Mouse (Mus musculus): ENCODE data around the gene Atf6.

Gene Atf6

DNA sequence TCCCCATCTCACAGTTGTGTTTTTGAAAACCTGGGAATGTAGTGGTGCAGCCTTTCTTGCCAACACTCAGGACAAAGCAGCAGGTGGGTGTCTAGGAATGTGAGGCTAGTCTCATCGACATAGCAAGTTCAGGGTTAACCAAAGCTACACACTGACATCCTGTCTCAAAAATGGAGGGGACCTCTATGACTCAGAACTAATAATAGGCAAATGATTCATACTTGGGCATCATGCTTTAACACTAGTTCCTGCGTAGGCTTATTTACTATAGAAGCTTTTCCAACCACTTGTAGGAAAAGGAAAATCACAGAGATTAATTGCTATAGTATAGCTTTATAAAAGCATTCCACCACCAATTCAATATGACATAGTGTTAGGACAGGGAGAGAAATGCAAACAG lies 100.6 kb downstream of the Atf6 start:
- no peak for DNase-seq

DNA sequence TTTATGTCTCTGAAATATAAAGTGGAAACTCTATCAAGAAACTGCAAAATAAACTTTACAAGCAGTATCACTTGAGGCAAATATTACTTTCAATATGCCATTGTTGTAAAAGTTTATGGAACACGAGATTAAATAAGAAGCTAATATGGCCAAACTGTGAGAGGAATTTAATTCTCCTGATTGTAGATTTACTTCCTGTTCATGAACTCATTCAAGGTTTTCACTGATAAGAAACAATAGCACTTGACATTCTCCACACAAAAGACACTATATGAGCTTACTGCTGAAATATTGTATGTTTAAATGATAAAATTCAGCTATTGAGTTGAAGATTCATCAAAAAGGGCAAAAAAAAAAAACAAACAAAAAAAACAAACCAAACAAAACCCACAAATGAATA lies 102.8 kb downstream of the Atf6 start:
- no peak for DNase-seq

DNA sequence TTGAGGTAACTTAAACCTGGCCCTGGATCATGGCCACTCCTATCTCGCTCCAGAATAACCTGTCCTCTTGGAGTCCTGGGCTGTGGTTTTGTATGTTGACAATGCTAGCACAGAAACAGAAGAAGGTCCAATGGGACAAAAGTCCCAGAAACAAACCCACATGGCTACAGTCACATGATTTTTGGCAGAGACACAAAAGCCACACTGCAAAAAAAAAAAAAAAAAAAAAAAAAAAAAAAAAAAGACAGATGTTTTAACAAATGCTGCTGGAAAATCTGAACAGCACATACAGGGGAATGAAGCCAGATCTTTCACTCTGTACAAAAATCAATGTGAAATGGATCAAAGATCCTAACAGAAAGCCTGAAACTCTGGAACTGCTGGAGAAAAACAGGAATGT lies 105.9 kb downstream of the Atf6 start:
- DNase-seq: no peak

DNA sequence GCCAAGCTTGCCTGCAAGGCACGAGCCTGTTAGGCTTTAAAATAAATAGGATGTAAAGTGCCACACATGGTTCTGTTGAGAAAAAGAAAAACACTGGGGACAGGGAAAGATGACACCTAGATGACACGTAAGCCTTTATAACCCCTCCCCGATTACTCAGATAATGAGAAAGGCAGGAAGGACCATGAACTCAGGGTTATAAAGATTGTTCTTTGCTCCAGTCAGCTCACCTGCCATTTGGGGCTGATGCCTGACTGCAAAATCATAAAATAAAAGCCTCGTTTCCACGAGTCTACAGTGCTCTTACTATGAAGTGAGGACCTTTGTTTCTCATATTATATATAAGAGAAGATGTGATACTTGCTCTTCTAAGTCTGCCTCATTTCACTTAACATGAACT lies 114.0 kb downstream of the Atf6 start:
- DNase-seq: no peak

DNA sequence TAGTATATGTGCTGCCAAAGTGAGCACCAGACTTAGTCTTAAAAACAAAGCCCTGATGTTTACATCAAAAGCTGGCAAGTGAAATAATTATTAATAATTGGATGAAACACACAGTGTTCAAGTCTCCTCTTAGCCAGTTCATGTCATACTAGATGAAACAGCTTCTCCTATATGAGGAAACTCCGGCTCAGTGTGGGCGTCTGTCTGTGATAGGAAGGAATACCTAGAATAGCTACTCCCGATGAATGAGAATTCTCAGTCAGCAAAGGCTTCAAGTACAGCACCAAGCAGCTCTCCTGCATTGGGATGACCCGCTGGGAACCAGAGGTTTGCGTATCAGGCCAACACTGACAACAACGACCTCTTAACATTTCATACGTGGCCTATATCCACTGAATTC lies 115.8 kb downstream of the Atf6 start:
- no peak for DNase-seq

DNA sequence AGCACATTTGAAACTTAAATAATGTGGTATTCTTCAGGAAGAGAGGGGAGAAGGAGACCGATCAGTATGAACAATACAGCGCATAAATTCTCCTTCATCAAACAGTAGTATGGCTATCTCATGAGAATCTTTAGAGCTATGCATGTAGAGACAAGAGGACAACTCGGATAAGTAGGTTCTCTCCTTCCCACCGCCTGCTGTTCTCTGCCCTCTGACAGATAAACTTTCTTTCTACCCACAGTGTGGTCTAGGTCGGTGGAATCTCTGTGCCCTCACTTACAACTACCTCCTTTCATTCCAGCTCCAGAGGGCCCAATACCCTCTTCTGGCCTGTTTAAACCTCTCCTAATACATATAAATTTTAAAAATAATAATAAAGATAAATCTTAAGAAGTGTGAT lies 121.0 kb downstream of the Atf6 start:
- no peak for DNase-seq

DNA sequence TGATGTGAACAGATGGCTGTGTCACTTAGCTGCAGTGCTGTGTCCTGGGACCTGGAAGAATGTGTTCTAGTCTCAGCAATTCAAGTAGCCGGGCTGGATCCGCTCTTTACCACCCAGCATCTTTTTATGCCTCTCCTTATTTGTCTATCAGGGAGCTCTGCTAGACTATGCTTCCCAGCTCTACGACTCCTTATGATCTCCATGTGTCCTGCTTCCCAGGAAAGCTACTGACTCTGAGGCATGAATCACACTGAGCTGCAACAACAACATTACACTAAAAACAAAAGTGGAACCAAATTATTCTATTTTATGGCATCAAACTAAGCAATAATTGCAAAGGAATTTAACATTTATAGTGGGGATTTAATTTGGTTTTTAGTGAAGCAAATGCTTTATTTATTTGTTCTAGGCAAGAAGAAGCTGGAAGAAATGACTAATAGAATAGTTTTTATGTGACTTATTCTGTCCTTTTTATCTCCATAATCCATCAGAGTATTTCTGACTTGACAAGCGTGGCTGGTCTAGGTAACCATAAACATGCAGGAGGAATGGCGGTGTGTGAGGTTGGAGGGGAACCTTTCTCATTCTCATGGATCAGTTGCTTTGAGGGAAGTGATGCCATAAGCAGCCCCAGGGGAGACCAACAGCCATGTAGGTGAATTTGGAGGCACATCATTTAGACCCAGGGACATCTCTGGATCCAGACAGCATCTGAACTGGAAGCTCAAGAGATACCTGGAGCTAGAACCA lies 125.9 kb downstream of the Atf6 start:
- no peak for DNase-seq

DNA sequence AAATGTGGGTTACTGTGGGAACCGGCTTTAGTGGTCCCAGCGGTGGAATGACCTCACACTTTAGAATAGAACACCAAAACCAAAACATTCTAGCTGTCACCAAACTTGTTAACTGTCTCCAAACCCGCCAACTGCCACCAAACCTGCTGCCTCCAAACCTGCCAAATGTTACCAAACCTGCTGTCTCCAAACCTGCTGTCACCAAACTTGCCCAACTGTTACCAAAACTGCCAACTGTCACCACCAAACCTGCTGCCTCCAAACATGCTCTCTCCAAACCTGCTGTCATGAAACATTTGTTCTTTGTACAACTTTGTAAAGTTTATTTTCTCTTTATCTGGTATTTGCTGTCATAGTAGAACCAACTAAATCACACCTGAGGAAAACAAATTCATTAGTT lies 132.7 kb downstream of the Atf6 start:
- DNase-seq: no peak

DNA sequence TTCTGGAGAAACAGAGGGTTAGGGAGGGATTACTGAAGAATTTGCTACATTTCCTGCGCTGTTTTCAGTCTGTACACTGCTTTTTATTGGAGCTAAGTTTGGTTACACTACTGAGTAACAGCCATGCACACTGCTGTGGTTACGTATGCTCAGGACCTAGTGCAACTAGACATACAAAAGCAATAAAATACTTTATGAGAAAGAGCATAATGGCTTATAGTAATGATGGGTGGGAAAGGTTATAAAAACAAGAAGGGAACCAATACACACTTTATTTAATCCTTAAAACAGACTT lies 135.0 kb downstream of the Atf6 start:
- no peak for DNase-seq

DNA sequence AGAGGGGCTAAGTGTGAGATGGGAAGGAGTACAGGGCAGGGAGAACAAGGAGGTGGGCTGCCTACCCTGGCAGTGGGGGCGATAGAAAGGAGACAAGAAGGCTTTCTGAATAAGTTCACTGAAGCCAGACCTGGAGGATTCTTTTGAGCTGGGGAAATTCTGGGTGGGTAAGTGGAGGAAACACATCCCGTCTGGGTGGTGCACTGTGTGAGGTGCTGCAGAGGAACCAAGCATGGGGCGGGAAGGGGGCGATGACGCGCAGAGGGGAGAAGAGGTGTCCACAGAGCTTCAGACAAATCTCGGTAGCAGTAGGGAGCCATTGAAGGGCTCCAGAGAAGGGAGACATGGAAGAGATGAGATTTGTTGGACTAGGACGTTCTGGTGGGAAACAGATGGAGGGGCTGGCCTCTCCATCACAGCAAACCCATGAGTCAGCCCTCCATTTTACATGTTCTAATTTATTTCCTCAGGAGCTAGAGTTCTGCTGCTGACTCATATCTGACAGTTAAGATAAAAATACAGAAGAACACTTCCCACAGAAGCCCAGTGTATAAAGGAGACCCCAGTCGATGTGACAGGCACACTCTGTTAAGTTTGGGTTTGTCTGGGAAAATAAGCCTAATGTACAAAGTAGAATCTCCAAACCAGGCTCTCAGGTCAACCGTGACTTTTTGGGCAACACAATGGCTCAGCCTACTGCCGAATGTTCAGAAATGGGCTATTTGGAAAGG lies 135.5 kb downstream of the Atf6 start:
- DNase-seq: no peak

DNA sequence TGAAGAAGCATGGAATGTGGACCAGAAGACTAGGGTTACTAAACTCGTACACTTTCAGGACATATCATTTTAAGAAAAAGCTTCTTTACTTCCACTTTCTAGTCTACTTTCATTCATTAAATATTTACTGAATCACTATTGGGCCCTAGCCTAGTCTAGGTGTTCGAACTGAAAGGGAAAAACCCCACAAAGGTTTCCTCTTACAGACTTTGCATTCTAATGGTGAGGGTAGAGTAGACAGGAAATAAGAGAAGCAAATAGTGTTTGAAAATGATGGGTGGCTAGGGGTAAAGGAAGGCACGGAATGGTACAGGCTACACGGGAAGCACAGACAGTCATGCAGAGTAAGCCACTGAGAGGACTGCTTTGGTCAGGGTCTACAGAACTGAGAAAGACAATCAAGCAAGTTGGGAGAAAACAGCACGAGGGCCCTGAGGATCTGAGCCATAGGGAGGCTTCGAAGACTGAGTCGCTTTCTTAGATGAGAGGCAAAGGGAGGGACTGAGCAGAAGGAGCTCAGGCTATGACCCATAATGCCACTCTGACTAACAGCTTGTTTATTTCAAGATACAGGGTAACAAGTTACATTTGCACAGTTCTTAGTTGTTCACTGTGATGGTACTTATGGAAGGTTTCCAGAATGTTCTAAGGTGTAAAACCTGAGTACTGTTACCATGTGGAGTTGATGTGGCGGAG lies 138.2 kb downstream of the Atf6 start:
- DNase-seq: no peak

DNA sequence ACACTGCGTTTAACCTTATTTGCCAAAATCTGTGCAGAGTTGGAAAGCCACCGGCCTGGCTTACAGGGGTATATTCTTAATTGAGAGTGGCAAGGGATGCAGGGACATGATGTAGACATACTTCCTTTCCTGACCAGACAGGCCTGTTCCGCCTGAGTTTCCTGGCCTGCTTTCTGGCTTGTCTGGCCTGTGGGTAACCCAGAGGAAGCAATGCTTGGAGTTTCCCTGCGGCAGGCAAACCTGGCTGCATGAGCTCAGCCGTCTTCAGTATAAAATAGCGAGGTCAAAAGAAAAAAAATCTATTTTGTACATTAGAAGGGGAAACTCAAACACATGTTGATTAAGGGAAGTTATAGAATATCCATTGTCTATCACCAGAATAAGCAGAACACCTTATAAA lies 139.0 kb downstream of the Atf6 start:
- DNase-seq: peak; percentile 19

DNA sequence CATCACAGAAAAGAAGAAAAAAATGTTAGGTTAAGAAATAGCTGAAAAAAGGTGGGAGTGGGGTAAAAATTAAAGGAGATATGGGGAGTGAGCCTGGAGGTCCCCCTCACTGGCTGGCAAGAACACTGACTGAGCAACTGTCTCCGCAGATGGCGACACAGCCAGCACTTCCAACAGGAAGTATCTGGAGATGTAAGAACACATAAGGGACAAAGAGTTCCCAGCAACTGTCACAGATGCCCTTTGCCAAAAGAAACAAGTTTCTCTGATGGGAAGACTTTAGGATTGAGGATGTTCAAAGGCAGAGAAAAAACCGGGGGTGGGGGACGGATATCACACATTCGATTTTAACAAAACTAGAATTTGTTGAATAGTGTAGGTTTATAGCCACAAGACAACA lies 146.0 kb downstream of the Atf6 start:
- DNase-seq: peak; percentile 40

DNA sequence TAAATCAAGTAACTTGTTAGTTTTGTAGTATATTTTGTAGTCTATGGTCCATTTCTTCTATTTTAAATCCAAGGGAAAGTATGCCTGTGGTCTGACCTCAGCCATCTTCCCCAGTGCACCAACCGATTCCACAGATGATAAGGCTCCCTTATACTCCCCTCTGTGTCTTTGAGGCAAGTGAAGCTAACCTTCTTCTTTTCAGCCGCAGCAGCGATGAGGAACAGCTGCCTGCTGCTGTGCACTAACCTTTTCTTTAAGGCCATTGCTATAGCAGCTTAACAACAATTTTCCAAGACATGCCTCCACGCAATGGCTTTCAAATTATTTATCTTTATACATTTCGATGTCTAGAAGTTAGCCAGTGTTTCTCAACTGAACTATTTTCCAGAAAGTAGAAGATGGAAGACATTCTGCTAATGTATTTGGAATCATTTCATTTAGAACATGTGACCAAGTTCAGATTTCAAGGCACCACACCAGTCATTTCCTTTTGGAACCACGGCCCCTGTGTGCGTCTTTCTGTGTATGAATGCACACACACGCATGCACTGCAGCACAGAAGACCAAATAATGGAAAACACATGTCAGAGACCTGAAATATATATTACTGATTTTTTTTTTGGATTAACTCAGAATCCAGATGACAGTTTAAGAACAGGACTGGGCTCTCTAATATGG lies 149.3 kb downstream of the Atf6 start:
- no peak for DNase-seq

DNA sequence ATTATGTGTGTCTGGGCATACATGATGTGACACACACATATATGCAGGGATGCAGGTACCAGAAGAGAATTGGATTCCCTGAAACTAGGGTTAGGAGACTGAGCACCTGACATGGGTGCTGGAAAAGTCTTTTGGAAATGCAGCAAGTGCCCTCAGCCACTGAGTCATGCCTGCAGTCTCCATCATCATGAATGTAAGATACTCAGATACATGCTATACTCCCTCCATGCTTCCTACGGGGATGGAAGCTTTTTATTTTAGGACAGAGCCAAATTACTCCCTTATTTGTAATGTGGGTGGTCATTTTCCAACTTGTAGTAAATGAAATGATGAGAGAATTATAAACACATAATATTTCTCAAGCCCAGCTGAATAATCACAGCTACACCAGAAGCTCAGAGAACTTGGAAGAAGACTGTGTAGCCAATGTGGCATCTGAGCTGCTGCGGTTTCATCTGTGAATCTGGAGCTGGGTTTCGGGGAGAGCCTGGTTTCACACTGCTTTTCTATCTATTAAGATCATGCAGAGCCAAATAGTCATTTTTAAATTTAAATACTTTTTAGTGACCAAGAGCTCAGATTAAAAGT lies 150.2 kb downstream of the Atf6 start:
- no peak for DNase-seq

DNA sequence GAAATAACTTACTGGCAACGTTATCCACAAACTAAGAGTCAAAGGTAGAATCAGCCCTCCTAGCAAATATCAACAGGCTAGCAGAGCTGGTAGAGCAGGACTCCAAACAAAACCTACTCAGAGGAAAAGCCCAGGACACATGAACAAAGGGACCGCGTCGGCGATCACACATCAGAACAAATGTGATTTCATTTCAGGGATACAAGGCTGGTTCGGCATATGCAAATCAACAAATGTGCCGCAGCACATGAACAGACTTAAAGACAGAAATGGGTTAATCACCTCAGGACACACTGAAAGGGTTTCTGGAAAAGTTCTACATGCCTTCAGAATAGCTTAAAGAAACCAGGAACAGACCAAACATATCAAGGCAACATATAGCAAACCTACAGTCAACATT lies 155.8 kb downstream of the Atf6 start:
- no peak for DNase-seq

DNA sequence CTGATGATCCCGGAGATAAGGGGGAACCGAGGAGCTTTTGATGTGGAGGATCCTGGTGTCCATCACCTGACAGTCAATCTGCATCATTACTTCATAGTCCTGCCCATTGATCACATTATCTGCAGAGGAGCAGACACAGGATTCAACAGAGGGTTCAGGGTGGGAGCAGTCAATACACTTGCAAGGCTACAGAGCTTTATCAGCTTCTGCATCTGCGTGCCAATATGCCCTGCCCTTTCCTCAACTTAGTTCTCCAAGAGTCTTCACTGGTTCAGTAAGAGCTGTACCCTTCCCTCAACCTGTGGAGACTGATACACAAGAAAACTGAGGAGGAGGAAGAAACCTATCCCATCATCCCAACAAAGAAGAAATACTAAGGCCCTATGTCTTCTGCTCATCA lies 157.6 kb downstream of the Atf6 start:
- no peak for DNase-seq

DNA sequence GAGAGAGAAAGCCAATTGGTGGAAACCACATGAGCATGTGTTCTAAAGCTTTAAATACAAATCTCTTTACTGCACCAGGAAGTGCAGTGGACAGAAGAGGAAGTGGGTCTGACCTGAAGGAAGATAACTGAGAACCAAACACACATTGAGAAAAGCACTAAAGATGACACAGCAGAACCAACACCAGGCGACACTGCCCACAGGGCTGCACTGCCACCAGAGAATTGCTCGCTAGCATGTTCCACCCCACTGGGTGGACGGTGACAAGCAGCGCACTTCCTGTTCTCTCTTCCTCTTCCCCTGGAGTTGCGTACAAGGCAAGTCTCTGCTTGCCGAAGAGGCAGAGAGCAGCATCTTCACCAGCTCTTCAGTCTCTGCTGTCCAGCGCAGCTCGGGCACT lies 158.1 kb downstream of the Atf6 start:
- DNase-seq: peak; percentile 13

DNA sequence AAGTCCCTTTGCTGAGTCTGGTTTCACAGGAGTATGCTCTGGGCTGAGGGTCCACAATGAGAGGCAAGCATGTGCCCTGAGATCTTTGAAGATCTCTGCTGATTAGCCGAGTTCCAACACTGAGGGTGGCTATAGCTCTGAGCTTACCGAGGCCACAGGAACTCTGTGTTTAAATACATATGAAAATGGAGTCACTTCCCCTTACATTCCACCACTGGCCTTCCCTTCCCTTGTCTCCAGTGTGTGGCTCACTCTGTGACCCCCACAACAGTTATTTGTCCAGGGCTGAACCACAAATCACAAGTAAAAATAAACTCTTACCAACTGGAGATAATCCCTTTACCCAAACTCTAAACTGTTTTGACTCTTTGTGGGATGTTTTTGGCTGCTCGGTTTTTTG lies 158.5 kb downstream of the Atf6 start:
- no peak for DNase-seq

DNA sequence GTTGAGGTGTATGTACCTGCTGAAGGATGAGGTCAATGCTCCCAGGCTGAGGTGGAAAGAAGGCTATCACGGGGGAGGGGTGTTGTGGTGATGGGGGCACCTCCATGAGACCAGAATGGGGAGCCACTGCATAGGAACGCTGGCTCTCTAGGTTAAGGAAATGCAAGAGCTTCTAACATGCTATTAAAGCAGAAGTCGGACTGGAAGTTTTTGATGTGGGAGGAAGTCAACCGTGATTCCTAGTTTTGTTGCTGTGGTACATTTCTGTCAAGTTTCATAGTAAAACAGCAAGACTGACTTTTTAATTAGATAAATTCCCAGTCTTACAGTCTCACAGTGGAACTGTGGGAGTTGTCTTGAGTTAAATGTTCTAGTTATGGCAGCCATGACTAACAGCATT lies 161.5 kb downstream of the Atf6 start:
- no peak for DNase-seq

DNA sequence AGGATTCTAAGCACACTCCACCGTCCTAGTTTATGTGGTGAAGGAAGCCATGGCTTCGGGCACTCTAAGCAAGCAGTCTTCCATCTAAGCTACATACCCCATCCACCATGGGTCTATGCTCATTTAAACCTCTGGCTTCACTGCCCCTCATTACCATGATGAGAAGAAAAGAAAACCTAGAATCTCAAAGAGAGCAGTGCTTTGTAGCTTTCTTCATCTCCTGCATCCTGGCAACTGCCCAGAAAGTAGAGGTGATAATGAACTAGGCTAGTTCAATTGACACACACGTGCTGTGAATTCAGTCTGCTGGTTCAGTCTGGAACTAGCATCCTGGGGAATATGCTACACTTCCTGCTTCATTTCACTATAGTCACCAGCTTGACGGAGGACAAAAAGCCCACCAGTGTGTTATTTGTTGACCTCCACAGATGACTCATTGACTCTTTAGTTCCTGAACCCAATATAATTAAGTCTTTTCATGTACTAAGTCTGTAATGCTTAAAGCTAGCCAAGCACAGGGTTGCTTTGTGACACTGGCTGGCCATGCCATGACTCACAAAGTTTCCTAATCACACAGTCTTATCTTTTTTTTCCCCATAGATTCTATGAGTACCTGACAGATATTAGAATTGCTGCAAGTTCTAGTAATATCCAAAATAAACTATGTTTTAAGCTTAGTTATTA lies 162.5 kb downstream of the Atf6 start:
- DNase-seq: no peak

DNA sequence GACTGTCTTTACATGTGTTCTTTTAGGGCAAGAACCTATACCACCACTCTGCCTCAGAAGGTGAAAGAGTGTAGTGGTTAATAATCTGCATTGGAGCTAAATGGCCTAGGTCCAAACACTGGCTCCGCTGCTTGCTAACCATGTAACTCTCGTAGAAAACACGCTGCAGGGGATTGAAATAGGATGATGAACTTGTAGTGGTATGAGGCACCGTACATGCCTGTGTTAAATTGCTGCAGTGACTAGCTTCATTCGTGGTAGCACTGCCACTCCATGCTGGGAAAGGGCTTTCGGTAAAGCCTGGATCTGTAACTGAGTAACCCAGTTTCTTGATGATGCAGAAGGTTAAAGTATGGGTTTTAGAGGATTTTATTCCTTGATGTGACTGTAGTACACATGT lies 163.5 kb downstream of the Atf6 start:
- no peak for DNase-seq

DNA sequence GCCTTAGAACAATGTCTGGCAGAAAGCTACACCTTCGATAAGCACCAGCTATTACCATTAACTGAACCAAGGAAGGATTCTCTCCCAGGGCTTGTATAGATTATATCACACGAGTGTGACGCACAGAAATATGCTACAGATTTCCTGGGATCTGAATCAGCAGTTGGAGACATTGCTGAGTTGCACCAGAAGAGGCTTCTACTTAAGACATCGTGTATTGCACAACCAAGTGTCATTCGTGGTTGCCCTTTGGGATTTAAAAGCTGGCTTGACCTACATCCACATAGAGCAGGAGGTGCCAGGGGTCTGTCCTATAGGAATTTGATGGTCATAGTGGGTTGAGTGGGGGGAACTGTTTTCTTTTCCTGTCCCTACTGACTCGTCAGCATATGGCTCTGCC lies 164.6 kb downstream of the Atf6 start:
- DNase-seq: no peak

Data from kidney, postnatal 14 days (tissue).